Mouse (Mus musculus): ENCODE measurements around the gene Insm2. TPM values are rescaled to one million over a fixed set of nuclear protein-coding genes. Genes with fewer than 3 reads are reported as not detected.
A peak's percentile ranks its signal among the peaks of the same experiment; 100 is the strongest.
"Not testable (repeated sequence)": the region's sequence is repeated elsewhere in the genome, so short reads cannot be mapped to it uniquely, and the experiment has no call there.

Gene Insm2
- under 1 TPM in 1 of 2 experiments, not detected in 1; 0.13 TPM for total RNA-seq (2021)

GRCm38 (mm10) chr12:55598887-55599561, at the start of gene Insm2:
TSS of gene Insm2 (plus strand) at chr12:55599427.
- DNase-seq: peak; percentile 6 to 28

GRCm38 (mm10) chr12:55554901-55555300, 44.3 kb upstream of the Insm2 start:
- DNase-seq: not testable (repeated sequence)

GRCm38 (mm10) chr12:55557866-55558265, 41.4 kb upstream of the Insm2 start:
- no peak for DNase-seq

GRCm38 (mm10) chr12:55559184-55559855, 39.9 kb upstream of the Insm2 start:
- no peak for DNase-seq

- DNase-seq: no peak
Observed at GRCm38 (mm10) chr12:55560025-55560690, 39.1 kb upstream of the Insm2 start.

GRCm38 (mm10) chr12:55563742-55564141, 35.5 kb upstream of the Insm2 start:
- DNase-seq: no peak

GRCm38 (mm10) chr12:55564187-55564963, 34.9 kb upstream of the Insm2 start:
- no peak for DNase-seq

GRCm38 (mm10) chr12:55565206-55565605, 34.0 kb upstream of the Insm2 start, which contains the start of gene Aldoart2:
TSS of gene Aldoart2 (plus strand) at chr12:55565239.
- no peak for DNase-seq

GRCm38 (mm10) chr12:55565867-55566266, 33.4 kb upstream of the Insm2 start:
- DNase-seq: no peak

- DNase-seq: no peak
Observed at GRCm38 (mm10) chr12:55566837-55567236, 32.4 kb upstream of the Insm2 start.

- DNase-seq: no peak
Observed at GRCm38 (mm10) chr12:55568466-55568865, 30.8 kb upstream of the Insm2 start.

- no peak for DNase-seq
Observed at GRCm38 (mm10) chr12:55569676-55570075, 29.6 kb upstream of the Insm2 start.

- DNase-seq: no peak
Observed at GRCm38 (mm10) chr12:55570646-55571045, 28.6 kb upstream of the Insm2 start.

- DNase-seq: no peak
Observed at GRCm38 (mm10) chr12:55571181-55571580, 28.0 kb upstream of the Insm2 start.

- DNase-seq: no peak
Observed at GRCm38 (mm10) chr12:55571661-55572060, 27.6 kb upstream of the Insm2 start.

- no peak for DNase-seq
Observed at GRCm38 (mm10) chr12:55573089-55573488, 26.1 kb upstream of the Insm2 start.

- no peak for DNase-seq
Observed at GRCm38 (mm10) chr12:55573794-55574193, 25.4 kb upstream of the Insm2 start.

- DNase-seq: not testable (repeated sequence)
Observed at GRCm38 (mm10) chr12:55586936-55587335, 12.3 kb upstream of the Insm2 start.

- DNase-seq: no peak
Observed at GRCm38 (mm10) chr12:55598537-55598886, 715 bp upstream of the Insm2 start.

GRCm38 (mm10) chr12:55599639-55600502, 644 bp downstream of the Insm2 start:
- DNase-seq: peak; percentile 28 to 33

- peak; percentile 4 to 7 for DNase-seq
Observed at GRCm38 (mm10) chr12:55600503-55600994, 1.3 kb downstream of the Insm2 start.

All from layer of hippocampus, postnatal 36 days (tissue).